Mouse (Mus musculus): ENCODE data around the gene Srsf2.
A peak's percentile ranks its signal among the peaks of the same experiment; 100 is the strongest.
"Not testable (repeated sequence)": the region's sequence is repeated elsewhere in the genome, so short reads cannot be mapped to it uniquely, and the experiment has no call there.

Srsf2 gene

GRCm38 (mm10) chr11:116853512-116853928 is 626 bp upstream of the Srsf2 start:
- DNase-seq (ENCODE audit: low spot score in 2 of 2): peak; percentile 92 to 96

- peak; percentile 68 to 77 for DNase-seq (ENCODE audit: low spot score in 2 of 2)
These were observed 503 bp downstream of the Srsf2 start, which contains the start of gene Mfsd11 for GRCm38 (mm10) chr11:116852291-116852890. Mfsd11 (plus strand) TSS chr11:116852440.

- no peak for DNase-seq (ENCODE audit: low spot score in 2 of 2)
These were observed 1.2 kb downstream of the Srsf2 start for GRCm38 (mm10) chr11:116851576-116852290.

GRCm38 (mm10) chr11:116850833-116851477 is 1.9 kb downstream of the Srsf2 start:
- DNase-seq (ENCODE audit: low spot score in 2 of 2): no peak

- no peak for DNase-seq (ENCODE audit: low spot score in 2 of 2)
These were observed 2.8 kb downstream of the Srsf2 start for GRCm38 (mm10) chr11:116850085-116850484.

GRCm38 (mm10) chr11:116849587-116849986 is 3.3 kb downstream of the Srsf2 start:
- no peak for DNase-seq (ENCODE audit: low spot score in 2 of 2)

- DNase-seq (ENCODE audit: low spot score in 2 of 2): not testable (repeated sequence)
These were observed 4.1 kb downstream of the Srsf2 start for GRCm38 (mm10) chr11:116848877-116849178.

- DNase-seq (ENCODE audit: low spot score in 2 of 2): no peak
These were observed 4.6 kb downstream of the Srsf2 start for GRCm38 (mm10) chr11:116848086-116848876.

GRCm38 (mm10) chr11:116847187-116848085 is 5.5 kb downstream of the Srsf2 start:
- DNase-seq (ENCODE audit: low spot score in 2 of 2): no peak

- no peak for DNase-seq (ENCODE audit: low spot score in 2 of 2)
These were observed 6.2 kb downstream of the Srsf2 start for GRCm38 (mm10) chr11:116846593-116847181.

GRCm38 (mm10) chr11:116843261-116844233 is 9.3 kb downstream of the Srsf2 start, which contains the start of the genes Mettl23 and Jmjd6:
Mettl23 (plus strand) TSS chr11:116843278.
Jmjd6 (minus strand) TSS chr11:116843449.
- DNase-seq (ENCODE audit: low spot score in 2 of 2): peak; percentile 93 to 94

- peak; percentile 50 to 55 for DNase-seq (ENCODE audit: low spot score in 2 of 2)
These were observed 10.2 kb downstream of the Srsf2 start for GRCm38 (mm10) chr11:116842531-116843260.

- no peak for DNase-seq (ENCODE audit: low spot score in 2 of 2)
These were observed 12.1 kb downstream of the Srsf2 start for GRCm38 (mm10) chr11:116840748-116841147.

- DNase-seq (ENCODE audit: low spot score in 2 of 2): no peak
These were observed 13.3 kb downstream of the Srsf2 start for GRCm38 (mm10) chr11:116839601-116840000.

- DNase-seq (ENCODE audit: low spot score in 2 of 2): no peak
These were observed 14.0 kb downstream of the Srsf2 start for GRCm38 (mm10) chr11:116838936-116839335.

GRCm38 (mm10) chr11:116837441-116837840 is 15.5 kb downstream of the Srsf2 start:
- no peak for DNase-seq (ENCODE audit: low spot score in 2 of 2)

GRCm38 (mm10) chr11:116836283-116836682 is 16.6 kb downstream of the Srsf2 start:
- DNase-seq (ENCODE audit: low spot score in 2 of 2): no peak

- no peak for DNase-seq (ENCODE audit: low spot score in 2 of 2)
These were observed 17.9 kb downstream of the Srsf2 start for GRCm38 (mm10) chr11:116834954-116835353.
